Mouse (Mus musculus) cerebellum, adult 2 months (tissue): ENCODE results near the gene Podxl.

Experiments
- CTCF ChIP-seq: fragments of 200-500 bp; IDR thresholded peaks from 2 replicates; pipeline ENCODE4 v1.5.1; 2011; ENCODE audit warnings: low read depth, mild to moderate bottlenecking, control low read depth, low read length, moderate library complexity, borderline replicate concordance; ENCODE audit not compliant: insufficient read depth
- POLR2A ChIP-seq: fragments of 200-500 bp; IDR thresholded peaks from 2 replicates; pipeline ENCODE4 v1.6.1; 2011; ENCODE audit warnings: low read length, control low read depth, borderline replicate concordance; ENCODE audit not compliant: insufficient read depth

- no peak for TF ChIP-seq CTCF
- no peak for TF ChIP-seq POLR2A
These were observed 7.7 kb upstream of the Podxl start for GRCm38 (mm10) chr6:31571459-31571858.
